Mouse (Mus musculus) kidney, adult 2 months (tissue): Measurements from ENCODE around the gene Arid2.

Source experiments
- CTCF ChIP-seq: fragments of 200-500 bp; conservative IDR thresholded peaks from 2 replicates; pipeline ENCODE4 v1.5.1; 2011; ENCODE audit warnings: low read depth, mild to moderate bottlenecking, control low read depth, low read length, moderate library complexity, mixed read lengths; ENCODE audit not compliant: insufficient read depth, insufficient read length
- POLR2A ChIP-seq: fragments of 200-500 bp; IDR thresholded peaks from one replicate; pipeline ENCODE4 v1.6.1; 2011; ENCODE audit warnings: low read depth, low read length, control low read depth

DNA sequence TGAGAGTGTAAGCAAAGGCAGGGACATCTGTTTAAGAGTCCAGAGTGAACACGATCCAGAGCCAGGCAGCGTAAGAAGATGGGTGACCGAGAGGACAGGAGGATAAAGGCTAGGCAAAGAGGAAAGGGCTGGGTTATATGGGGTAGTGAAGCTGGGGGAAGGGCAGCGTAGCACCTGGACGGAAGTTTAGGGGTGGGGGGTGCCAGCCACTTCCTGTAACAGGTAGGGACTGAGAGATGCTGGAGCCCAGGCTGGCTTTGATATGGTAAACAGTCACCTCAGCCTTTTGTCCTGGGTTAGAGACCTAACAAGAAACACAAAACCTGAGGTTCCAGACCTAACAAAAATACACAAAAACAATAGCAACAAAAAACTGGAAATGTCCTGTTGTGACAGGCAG, 29.5 kb upstream of the Arid2 start:
- no peak for TF ChIP-seq CTCF
- TF ChIP-seq POLR2A, result no peak
